Mouse (Mus musculus) neutrophil, adult 65 days (primary cell): ENCODE results near the gene Eif1ad. TPM values are rescaled to one million over a fixed set of nuclear protein-coding genes. Genes with fewer than 3 reads are reported as not detected.

Experiments
- total RNA-seq: library from RNA; stranded (reverse); gene quantifications from 2 replicates; pipeline ENCODE4 v1.2.4, GENCODE M21; 2023

Eif1ad gene
- 25.6 and 30.1 TPM in 2 replicates for total RNA-seq

GRCm38 (mm10) chr19:5366175-5367052 is at the start of gene Eif1ad:
Eif1ad (plus strand) TSS chr19:5366741.

GRCm38 (mm10) chr19:5335441-5335840 is 31.1 kb upstream of the Eif1ad start, which contains the start of gene Catsper1:
Catsper1 (plus strand) TSS chr19:5335741.

GRCm38 (mm10) chr19:5349502-5349873 is 17.1 kb upstream of the Eif1ad start, which contains the start of gene Cst6:
Cst6 (minus strand) TSS chr19:5349574.

GRCm38 (mm10) chr19:5367053-5367359 is 465 bp downstream of the Eif1ad start, which contains the start of gene Banf1:
Banf1 (minus strand) TSS chr19:5367168.

DNA sequence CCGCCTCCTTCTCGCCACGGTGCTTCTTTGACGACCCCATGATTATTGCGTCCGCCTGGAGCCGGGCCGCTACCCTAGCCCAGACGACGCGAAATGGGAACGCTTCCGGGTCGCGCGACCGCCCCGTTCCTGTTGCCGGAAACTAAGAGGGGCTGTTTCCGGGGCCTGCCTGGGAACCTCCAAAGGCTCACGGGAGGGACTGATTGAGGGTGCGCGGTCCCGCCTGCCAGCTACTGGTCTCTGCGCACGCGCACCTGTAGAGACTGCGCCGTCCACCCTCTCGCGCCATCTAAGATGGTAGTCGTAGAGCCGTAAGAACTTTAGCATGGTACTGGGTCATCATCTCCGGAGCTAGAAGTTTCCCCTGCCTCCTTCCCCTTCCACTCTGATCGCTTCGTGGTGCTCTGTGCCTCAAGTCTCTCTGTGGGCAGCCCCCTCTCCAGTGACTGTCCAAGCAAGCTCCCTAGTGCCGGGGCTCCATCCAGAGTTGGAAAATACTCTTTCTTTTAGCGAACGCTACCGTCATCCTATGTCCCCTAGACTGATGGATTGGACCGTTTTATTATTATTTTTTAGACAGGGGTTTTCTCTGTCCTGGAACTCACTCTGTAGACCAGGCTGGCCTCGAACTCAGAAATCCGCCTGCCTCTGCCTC is 22.2 kb downstream of the Eif1ad start, which contains the start of gene Sart1:
TSS of gene Sart1 (minus strand) at position 116 of the 655 bp plus-strand sequence.

GRCm38 (mm10) chr19:5402293-5402692 is 35.8 kb downstream of the Eif1ad start, which contains the start of gene Tsga10ip:
Tsga10ip (minus strand) TSS chr19:5402526.

Other genes starting within 250 kb of the Eif1ad start
- 10.9 and 15.3 TPM in 2 replicates for gene Klc2, start 248.2 kb upstream of the Eif1ad start, total RNA-seq
- 101 and 135 TPM in 2 replicates for gene Pacs1, start 93.6 kb upstream of the Eif1ad start, total RNA-seq
- 206 and 260 TPM in 2 replicates for gene Sf3b2, start 71.3 kb upstream of the Eif1ad start, total RNA-seq
- not detected in 2 replicates for gene Gal3st3, start 68.4 kb upstream of the Eif1ad start, total RNA-seq
- gene Catsper1, start 31.0 kb upstream of the Eif1ad start, total RNA-seq, result not detected in 2 replicates
- gene Cst6, start 17.2 kb upstream of the Eif1ad start, total RNA-seq, result not detected in 2 replicates
- 53.8 TPM in 2 replicates for gene Banf1, start 427 bp downstream of the Eif1ad start, total RNA-seq
- gene Sart1, start 22.0 kb downstream of the Eif1ad start, total RNA-seq, result 131 and 134 TPM in 2 replicates
- gene Tsga10ip, start 35.8 kb downstream of the Eif1ad start, total RNA-seq, result 0.95 TPM in 1 of 2 replicates, not detected in the other
- 102 and 116 TPM in 2 replicates for gene Drap1, start 58.2 kb downstream of the Eif1ad start, total RNA-seq
- gene AI837181, start 58.4 kb downstream of the Eif1ad start, total RNA-seq, result 30.0 and 39.2 TPM in 2 replicates
- gene Fosl1, start 80.8 kb downstream of the Eif1ad start, total RNA-seq, result 73.4 and 88.0 TPM in 2 replicates
- gene Ccdc85b, start 91.2 kb downstream of the Eif1ad start, total RNA-seq, result 0.98 and 1.6 TPM in 2 replicates
- gene Fibp, start 93.9 kb downstream of the Eif1ad start, total RNA-seq, result 48.7 and 54.0 TPM in 2 replicates
- gene Ctsw, start 101.8 kb downstream of the Eif1ad start, total RNA-seq, result 0.51 TPM in 1 of 2 replicates, not detected in the other
- 0.79 TPM in 1 of 2 replicates, not detected in the other for gene Efemp2, start 107.2 kb downstream of the Eif1ad start, total RNA-seq
- 11.7 and 16.5 TPM in 2 replicates for gene Mus81, start 121.7 kb downstream of the Eif1ad start, total RNA-seq
- 1,517 and 1,622 TPM in 2 replicates for gene Cfl1, start 123.7 kb downstream of the Eif1ad start, total RNA-seq
- not detected in 2 replicates for gene 1700020D05Rik, start 137.0 kb downstream of the Eif1ad start, total RNA-seq
- 1.5 and 2.2 TPM in 2 replicates for gene Snx32, start 143.8 kb downstream of the Eif1ad start, total RNA-seq
- gene Ovol1, start 193.9 kb downstream of the Eif1ad start, total RNA-seq, result 0.16 TPM in 1 of 2 replicates, not detected in the other
- 59.9 and 83.2 TPM in 2 replicates for gene Ap5b1, start 201.3 kb downstream of the Eif1ad start, total RNA-seq
- gene Rnaseh2c, start 235.1 kb downstream of the Eif1ad start, total RNA-seq, result 134 and 135 TPM in 2 replicates
- gene Kat5, start 243.5 kb downstream of the Eif1ad start, total RNA-seq, result 84.1 and 85.2 TPM in 2 replicates